Mouse (Mus musculus) MEL-GATA-1-ER (cell line): ENCODE results near the gene Glis1.
"Not testable (repeated sequence)": the region's sequence is repeated elsewhere in the genome, so short reads cannot be mapped to it uniquely, and the experiment has no call there.

Experiments
- DNase-seq: peaks from one replicate; pipeline ENCODE4 v3.0.0-alpha.2; 2012; ENCODE audit warnings: low read depth; ENCODE audit errors: extremely low read depth

The Glis1 gene

DNA sequence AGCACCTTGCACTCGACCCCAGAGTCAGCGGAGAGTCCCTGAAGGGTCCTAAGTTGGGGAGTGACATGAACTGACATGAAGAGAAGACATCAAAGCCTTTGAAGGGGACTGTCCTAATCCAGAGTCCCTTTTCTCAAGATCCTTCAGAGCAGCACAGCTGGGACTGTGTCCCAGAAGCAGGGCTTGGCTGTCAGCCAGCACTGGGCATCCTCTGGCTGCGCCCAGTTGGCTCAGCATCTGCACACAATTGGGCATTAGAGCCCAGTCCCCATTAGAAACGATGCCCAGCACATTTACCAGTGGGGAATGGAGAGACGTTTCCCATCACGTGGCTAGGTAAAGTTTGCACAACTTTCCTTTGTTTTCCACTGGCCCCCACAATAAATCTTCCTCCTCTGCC, 142.4 kb downstream of the Glis1 start:
- no peak for DNase-seq

DNA sequence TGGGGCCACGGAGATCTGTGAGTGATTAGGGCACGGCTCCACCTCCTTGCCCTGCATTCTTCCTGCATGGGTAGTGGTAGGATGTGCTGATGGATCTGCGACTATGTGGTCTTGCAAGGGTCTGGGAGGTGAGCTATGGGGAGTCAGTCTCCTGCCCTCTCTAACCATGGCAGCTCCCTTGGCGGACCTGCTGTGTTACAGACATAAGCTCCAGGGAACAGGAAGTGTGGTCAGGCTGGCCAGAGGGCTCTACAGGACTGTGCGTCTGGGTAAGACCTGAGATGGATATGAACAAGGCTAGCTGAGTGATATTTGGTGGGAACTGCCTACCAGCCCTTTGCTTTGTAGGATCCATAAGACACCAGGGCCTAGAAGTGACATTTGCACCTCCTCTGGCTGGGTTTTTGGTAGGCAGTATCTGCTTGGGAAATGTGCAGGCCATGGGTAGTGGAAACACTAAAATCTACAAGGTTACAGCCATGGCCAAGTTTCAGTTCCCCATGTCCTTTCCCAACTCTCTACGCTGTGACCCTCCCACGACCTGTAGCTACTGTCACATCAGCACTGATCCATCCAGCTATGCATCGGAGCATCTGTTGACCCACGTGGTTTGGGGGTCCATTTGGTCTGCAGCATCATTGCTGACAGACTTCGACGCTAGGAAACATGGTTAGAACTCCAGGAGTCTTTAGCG, 142.9 kb downstream of the Glis1 start:
- no peak for DNase-seq

DNA sequence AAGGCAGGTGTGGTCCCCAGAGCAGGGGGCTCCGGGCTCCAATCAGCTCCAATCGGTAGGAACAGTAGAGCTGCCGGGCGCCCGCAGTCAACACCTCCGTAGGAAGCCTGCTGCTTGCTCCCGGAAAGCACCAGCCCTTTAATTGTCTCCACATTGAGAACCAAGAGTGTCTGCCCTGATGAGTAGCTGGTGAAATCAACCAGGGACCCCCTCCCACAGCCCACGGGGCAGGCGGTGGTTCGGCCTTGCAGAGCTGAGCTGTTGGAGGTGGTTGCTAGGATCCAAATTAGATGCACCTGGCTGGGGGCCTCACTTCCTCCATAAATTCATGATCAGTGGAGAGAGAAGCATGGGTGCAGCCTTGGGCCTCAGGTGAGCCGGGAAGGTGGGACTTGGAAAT, 146.5 kb downstream of the Glis1 start:
- no peak for DNase-seq

DNA sequence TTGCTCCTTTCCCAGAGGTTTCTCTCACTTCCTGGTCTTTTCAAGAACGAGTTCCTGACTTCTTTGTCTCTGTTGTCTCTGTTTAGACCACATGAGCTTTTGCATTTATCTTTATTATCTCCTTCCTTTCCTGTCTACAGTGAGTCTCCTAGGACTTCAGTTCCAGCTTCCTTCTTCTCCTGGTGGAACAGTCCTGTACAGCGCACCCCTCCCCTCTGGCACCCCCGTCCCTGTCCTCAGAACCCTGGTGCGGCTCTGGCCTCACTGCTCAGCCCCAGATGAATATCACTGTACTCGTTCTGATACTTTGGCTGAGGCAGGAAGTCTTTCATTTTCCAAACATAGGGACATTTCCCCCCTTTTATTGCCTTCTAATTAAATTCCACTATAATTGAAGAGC, 152.0 kb downstream of the Glis1 start:
- DNase-seq = no peak

DNA sequence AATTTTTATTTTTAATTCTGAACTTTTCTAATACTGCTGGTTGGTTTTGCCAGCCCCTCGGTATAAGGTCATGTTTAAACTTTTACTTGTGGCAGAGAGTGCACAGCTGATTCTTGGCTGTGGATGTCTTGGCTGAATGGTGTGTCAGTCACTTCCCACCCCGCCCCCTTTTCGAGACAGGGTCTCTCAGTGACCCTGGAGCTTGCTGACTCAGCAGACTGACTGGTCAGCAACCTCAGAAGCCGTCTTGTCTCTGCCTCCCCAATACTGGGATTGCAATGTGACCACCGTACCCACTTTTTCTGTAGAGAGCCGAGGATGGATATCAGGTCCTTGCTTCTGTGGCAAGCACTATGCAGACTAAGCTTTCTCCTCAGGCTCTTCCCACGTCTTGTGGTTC, 154.2 kb downstream of the Glis1 start:
- DNase-seq = no peak

DNA sequence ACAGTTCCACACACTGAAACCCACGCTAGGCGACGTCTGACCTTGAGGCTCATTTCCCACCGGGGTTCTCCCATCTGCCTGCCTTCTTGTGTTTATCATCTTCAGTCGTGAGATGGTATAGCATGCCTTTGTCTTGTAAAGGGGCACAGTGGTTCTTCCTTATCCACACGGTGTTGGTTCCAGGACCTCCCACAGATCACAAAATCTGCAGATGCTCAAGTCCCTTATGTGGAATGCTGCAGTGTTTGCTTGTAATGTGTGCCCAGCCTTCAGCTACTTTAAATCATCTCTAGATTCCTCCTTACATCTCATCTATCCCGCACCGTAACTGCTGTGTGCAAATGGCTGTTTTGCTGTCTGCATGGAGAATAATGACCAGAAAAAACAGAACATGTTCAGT, 154.7 kb downstream of the Glis1 start:
- no peak for DNase-seq

DNA sequence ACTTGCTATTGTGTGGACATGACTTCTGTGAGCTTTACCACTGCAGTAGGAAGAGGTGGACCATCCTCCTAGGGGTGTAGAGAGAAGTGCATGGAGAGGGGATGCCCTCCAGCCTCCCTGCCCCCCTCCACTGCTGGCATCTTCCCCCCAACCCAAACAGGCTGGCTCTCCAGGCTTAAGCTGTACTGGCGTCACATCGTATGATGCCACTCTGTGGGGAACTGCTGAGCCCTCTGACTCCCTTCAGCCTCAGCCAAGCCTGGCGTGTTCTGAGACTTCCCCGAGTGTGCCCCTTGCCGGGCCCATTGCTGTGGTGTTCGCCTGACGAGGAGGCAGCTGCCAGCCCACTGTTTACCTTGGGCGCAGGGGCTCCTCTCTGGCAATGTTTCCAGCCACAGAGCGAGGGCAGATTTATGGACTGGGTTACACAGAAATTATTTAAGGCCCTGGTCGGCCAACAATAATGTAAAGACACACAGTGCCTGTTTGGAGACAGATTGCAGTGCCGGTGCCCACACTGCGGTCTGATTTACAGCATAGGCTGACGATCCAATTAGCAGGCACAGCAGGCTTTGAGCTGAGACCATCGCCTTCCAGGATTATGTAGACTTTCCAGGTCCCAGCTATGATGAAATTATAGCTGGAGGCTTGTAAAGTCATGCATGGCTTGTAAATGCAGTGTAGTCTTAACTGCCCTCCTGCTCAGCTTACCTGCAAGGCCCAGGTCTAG, 156.6 kb downstream of the Glis1 start:
- no peak for DNase-seq

DNA sequence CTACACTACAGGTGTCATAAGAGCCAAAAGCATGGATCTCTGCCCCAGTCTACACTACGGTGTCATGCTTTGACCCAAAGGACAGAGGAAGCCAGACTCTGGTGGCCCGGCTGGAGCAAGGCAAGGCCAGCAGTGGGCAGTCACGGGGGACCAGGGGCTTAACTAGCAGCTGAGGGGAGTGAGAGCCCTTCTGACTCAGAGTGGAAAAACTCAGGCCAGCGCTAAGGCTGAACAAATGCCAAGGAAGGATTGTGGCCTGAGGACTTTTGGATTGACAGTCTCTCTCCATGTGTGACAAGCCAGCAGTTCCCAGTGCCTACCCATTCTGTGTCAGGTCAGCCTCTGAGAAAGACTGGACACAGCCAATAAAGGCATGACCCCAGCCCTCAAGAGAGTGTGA, 159.0 kb downstream of the Glis1 start:
- no peak for DNase-seq

DNA sequence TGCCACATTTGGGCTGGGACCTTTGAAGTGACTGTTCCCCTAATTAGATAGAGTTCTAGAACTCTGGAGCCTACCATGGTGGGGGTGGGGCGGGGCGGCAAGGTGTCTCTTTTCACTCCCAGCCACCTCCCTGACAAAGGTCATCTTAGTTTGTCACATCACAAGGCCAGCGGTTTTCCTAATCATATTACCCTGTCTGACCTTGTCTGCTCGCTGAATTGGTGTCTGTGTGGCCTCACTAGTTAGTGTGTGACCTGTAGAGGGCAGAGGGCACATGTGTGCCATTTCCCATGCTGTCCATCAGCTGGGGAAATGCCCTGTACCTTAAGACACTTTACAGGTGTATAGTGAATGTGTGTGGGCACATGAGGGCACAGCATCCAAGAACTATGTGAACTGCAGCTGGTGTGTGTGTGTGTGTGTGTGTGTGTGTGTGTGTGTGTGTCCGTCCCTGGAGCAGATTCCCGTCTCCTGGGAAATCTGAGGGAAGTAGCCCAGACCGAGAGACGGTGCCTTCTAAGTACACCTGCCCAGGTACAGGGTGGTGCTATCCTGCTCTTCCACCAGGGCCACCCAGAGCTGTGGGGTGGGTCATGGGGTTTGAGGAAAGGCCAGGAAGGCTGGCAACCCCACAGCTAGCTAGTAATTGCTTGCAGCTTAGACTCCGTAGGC, 163.0 kb downstream of the Glis1 start:
- no peak for DNase-seq

DNA sequence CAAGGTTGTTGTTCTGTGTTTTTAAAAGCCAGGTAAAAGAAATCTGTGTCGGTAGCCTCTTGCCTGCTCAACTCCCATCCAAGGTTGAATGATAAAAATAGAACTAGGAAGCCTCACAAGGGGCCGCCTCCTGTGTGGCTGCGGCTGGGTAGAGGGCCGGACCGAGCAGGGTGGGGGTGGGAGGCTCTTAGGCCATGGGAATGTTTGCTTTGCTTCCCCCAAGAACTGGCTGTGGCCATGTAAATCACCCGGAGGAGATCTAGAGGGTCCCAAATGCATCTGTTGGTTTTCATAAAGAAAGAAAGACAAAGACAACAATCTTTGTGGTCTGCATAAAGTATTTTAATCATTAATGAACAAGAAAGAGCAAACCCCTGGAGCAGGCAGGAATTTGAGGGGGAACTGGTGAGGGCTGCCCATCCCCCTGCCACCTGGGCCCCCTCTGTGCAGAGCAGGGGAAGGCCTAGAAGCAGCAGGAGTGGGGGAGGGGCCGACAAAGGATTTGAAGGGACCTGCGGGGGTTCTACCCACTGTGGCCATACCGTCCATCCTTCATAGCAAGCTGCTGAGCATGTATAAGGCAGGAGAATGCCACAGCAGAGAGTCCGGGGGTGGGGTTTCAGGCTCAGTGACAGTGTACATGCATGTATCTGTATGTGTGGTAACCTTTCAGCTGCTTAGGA, 163.6 kb downstream of the Glis1 start:
- no peak for DNase-seq

DNA sequence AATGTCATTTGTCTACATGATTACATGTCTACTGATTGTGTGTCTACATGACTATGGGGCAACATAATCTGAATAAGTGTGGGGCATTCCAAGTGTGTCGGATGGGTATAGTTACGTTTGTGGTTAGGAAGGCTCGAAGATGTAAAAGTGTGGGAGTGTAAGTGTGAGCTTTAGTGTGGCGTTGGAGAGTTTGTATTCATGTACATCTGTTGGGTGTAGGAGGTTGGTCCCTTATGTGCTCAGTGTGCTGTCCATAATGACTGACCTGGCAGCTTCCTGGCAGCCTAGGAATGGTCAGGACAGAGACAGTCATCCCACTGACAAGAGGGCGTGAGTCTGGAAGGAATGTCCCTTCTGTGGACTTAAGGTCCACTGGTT, 164.2 kb downstream of the Glis1 start:
- not testable (repeated sequence) for DNase-seq

DNA sequence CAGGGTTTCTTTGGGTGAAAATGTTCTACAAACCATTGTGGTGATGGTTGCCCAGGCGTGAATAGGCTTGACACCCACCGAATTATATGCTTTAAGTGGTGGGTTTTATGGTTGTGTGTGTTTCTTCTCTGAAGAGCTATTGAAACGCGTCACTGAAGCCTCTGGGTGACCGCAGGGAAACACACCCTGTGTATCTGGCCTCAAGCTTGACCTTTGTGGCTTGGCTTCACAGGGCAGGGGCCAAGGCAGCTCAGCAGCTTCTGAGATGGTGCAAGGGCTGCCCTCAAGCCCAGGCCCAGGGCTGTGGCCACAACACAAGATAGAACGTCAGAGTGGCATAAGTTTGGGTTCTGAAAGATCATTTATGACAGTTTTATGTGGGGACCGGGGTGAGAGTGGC, 167.9 kb downstream of the Glis1 start:
- no peak for DNase-seq

DNA sequence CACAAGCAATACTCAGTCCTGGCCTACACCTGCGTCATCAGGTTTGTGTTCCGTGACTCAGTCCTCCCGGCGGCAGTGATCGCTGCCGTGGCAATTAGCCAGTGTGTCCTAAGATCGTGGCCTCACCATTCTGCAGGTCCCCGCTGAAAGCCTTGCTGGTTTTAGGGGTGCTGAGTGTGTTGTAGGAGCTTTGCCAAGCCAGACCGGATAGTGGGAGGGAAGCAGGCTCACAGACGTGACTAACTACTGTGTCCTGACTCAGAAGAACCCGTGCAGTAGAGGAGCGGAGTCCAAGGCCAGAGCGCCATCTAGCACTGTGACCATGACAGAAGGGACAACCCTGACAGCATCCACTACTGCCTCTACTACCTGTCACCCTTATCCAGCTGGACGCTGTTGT, 168.4 kb downstream of the Glis1 start:
- DNase-seq = no peak

DNA sequence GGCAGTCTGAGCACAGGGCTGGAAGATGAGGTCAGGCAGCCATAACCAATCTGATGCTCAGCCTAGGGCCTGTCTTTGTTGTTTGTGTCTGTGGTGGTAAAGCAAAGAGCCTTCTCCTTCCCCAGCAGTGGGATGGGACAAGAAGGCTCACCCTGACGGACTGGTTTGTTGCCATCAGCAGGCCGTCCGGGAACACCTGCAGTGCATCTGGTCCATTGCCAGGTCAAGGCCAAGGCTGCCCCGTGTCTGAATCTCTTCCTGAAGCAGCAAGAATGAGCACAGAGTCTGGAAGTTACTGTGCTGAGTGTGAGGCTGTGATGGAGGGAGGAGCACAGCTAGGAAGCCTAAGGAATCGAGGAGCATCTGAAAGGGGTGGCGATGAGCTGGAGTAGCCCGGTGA, 168.8 kb downstream of the Glis1 start:
- DNase-seq = no peak

DNA sequence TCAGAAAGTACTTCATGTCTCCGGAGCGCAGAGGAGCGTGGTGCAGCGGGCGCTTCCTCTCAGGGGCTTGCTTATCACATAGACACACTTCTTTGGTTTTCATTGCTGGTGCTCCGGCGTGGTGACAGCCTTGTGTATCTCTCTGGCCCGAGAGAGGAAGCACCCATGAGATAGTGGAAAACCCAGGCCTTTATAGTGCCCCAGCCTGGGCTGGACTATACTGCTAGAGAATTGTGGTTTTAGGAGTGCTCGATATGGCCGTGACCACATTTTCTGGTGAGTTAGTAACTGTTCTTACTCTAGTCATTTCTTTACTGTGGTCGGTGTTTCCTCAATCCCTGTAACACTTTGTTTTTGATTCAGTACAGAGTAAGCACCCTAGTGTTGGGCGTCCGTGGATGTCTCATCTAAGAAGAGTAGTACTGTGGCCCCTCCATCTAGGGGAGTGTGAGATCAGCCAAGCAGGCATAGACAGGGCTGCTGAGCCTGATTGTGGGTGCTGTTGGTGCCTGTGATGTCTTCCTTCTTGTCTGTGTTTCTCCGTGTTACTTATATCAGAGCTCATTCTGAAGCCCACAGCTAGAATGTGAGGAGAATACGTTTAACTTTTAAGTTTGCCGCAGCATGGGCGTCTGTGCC, 171.7 kb downstream of the Glis1 start:
- peak; percentile 97 for DNase-seq

DNA sequence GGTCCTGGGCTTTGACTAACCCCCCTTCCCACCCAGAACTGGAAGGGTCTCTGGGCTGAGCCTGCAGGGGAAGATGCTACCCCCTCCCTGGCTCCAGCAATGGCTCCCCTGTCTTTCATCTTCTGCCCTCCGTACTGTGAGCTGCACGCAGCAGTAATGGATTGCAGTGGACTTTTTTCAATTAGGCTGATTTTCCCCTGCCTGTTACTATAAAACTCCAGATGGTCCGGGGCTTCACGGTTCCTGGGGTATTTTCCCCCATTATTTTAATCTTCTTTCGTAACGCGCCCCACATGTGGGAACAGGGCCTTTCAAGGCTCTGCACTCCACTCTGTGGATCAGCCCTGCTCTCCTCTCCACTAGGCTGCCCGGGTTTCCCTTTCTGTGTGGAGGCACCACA, 175.4 kb downstream of the Glis1 start:
- DNase-seq = no peak

DNA sequence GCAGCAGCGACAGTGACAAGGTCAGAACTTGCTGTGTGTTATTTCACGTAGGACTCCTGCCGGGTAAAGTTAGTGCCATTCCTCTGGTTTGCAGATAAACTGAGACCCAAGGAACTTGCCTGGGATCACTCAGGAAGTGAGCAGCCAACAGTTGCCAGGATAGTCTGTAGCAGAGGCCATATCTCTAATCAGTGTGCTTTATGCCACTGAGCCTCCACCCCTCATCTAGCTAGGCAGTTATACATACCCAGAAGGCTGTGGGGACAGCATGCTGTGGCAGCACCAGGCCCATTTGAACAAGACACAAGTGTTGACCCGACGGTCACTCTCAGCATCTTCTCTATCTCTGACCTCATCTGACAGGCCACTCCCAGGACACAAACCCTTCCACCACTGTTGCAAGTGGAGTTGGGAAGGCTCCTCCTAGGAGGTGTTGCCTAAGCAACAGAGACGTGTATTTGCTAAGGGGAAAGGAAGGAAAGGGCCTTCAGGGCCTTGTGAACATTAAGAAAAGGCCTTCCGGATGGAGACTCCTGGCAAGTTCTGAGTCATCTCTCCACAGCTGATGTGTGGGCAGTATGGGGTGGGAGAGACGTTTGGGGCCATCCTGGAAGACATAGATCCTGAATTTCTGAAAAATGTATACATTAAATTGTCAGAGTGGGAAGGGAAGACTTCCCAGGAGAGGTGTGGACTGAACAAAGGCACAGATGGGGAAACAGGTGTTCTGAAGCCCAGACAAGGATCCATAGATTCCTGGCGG, 177.7 kb downstream of the Glis1 start:
- no peak for DNase-seq

DNA sequence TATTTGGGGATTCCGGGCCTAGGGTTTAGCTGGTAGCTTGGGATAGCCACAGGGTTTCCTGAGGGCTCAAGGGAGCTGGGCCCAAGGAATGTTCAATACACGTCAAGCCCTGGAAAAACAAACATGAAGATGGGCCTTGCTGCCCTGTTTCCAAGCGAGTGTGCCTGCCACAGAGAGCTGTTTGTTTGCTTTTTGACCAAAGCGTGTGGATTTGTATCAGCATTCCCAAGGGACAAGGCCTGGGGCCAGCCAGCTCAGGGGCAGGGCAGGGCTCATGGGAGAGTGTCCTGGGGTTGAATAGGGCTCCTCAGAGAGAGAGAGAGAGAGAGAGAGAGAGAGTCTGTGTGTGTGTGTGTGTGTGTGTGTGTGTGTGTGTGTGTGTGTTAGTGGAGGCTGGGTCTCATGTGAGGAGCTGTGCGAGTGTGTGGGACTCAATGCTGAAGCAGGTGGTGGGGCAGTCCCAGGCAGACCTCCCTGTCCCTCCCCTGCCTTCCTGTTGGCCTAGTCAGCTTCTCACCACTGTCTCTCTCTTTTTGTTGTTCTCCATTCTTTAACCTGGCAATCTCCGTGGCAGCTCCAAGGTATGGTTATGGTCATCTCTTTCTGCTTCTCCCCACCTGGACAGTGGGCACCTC, 183.3 kb downstream of the Glis1 start:
- no peak for DNase-seq

DNA sequence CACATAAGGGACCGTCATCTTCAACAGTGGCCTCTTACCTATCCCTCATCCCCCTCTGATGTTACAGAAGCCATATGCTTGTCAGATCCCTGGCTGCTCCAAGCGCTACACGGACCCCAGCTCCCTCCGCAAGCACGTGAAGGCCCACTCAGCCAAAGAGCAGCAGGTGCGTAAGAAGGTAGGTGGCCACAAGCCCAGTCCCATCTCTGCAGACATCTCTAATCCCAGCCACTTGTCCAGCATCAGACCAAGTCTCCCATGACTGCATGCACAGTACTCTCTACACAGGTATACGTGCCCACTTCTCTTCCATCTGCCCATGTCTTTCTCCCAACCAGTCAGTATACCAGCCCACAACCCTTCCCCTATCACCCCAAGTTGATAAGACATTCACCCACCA, 185.1 kb downstream of the Glis1 start:
- DNase-seq = no peak

DNA sequence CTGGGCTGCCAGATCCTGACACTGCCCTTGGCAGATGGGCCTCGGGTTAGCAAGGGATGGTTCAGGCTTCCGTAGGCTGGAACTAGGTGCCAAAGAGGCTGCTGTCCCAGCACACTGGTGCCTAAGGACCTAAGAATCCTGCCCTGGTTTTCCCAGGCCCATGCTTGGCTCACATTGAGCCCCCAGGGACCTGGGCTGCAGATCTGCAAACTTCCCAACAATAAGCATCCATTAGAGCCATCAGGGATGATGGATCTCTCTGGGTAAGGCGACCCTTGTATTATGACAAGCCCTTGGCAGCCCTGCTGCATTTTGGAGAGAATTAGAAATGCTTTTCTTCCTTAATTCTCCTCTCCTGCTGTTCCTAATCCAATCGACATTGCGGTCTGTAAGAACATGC, 187.0 kb downstream of the Glis1 start:
- no peak for DNase-seq
